Mouse (Mus musculus) CH12.LX (cell line): ENCODE results near the gene Grem2. TPM values are rescaled to one million over a fixed set of nuclear protein-coding genes. Genes with fewer than 3 reads are reported as not detected.

ENCODE experiments used
- DNase-seq: peaks from one replicate; pipeline ENCODE4 v3.0.0-alpha.2; 2013; ENCODE audit errors: extremely low read depth
- H3K27ac ChIP-seq: 2 replicates; pipeline ENCODE4 v1.5.1; 2012; ENCODE audit warnings: low read depth, mild to moderate bottlenecking, control low read depth, moderate library complexity; ENCODE audit not compliant: insufficient read depth
- H3K27me3 ChIP-seq: replicated peaks from 2 replicates; pipeline ENCODE3; 2012; ENCODE audit warnings: inconsistent platforms
- H3K36me3 ChIP-seq, 2 experiments: replicated peaks in 1 of 2; 2 replicates each; pipeline versions ENCODE3 to v1.6.1; 2012; ENCODE audit warnings: inconsistent platforms in 1 of 2, low read length in 1 of 2, mild to moderate bottlenecking in 1 of 2, mixed read lengths in 1 of 2, moderate library complexity in 1 of 2; ENCODE audit not compliant: control insufficient read depth in 1 of 2, insufficient read depth in 1 of 2
- H3K4me1 ChIP-seq, 2 experiments: 2 replicates each; pipeline ENCODE4 v1.6.1; 2012; ENCODE audit warnings: inconsistent platforms in 1 of 2, moderate library complexity in 1 of 2; ENCODE audit not compliant: insufficient read depth in 2 of 2, control insufficient read depth in 1 of 2
- H3K4me2 ChIP-seq: 2 replicates; pipeline ENCODE4 v1.6.1; 2012; ENCODE audit warnings: low read depth, mild to moderate bottlenecking, control low read depth; ENCODE audit not compliant: poor library complexity, insufficient read depth, severe bottlenecking
- H3K4me3 ChIP-seq, 3 experiments: fragments of 150-350 bp in 1 of 3; sonication (generic) in 1 of 3; replicated peaks in 1 of 3; 2 replicates each; pipeline versions ENCODE3 to v1.5.1; 2011 to 2012; ENCODE audit warnings: low read depth in 2 of 3, low read length in 2 of 3, mild to moderate bottlenecking in 2 of 3, moderate library complexity in 2 of 3, control low read depth in 1 of 3, improper control_type of control experiment in 1 of 3, inconsistent platforms in 1 of 3, mixed read lengths in 1 of 3; ENCODE audit not compliant: poor library complexity in 1 of 3
- H3K79me2 ChIP-seq: replicated peaks from 2 replicates; pipeline ENCODE4 v1.6.1; 2012; ENCODE audit warnings: mild to moderate bottlenecking, moderate library complexity; ENCODE audit not compliant: control insufficient read depth, poor library complexity, insufficient read depth, severe bottlenecking; ENCODE audit errors: extremely low read depth
- H3K9ac ChIP-seq: 2 replicates; pipeline ENCODE4 v1.6.1; 2012; ENCODE audit warnings: low read depth, mild to moderate bottlenecking, control low read depth, moderate library complexity; ENCODE audit not compliant: insufficient read depth
- H3K9me3 ChIP-seq: replicated peaks from 2 replicates; pipeline ENCODE3; 2012; ENCODE audit warnings: low read length, inconsistent platforms, mixed read lengths
- BHLHE40 ChIP-seq: IDR thresholded peaks from 2 replicates; pipeline ENCODE4 v1.6.1; 2011; ENCODE audit warnings: mild to moderate bottlenecking, low read depth, low read length, improper control_type of control experiment
- CTCF ChIP-seq, 2 experiments: IDR thresholded peaks in 1 of 2; conservative IDR thresholded peaks in 1 of 2; 2 replicates each; pipeline ENCODE4 v1.5.1; 2011 to 2012; ENCODE audit warnings: low read depth in 2 of 2, low read length in 2 of 2, improper control_type of control experiment in 1 of 2, inconsistent platforms in 1 of 2, mild to moderate bottlenecking in 1 of 2, moderate library complexity in 1 of 2
- E2F4 ChIP-seq: IDR thresholded peaks from 2 replicates; pipeline ENCODE4 v1.6.1; 2011; ENCODE audit warnings: low read depth, low read length, improper control_type of control experiment; ENCODE audit not compliant: insufficient replicate concordance
- GABPA ChIP-seq: IDR thresholded peaks from 2 replicates; pipeline ENCODE4 v1.6.1; 2012; ENCODE audit warnings: low read depth, low read length, improper control_type of control experiment, inconsistent platforms; ENCODE audit not compliant: insufficient replicate concordance
- IRF4 ChIP-seq: IDR thresholded peaks from 2 replicates; pipeline ENCODE4 v1.6.1; 2014; ENCODE audit warnings: low read depth, mild to moderate bottlenecking, inconsistent platforms, low read length, improper control_type of control experiment
- JUND ChIP-seq: conservative IDR thresholded peaks from 2 replicates; pipeline ENCODE4 v1.6.1; 2011; ENCODE audit warnings: low read depth, low read length, improper control_type of control experiment
- KAT2A ChIP-seq: IDR thresholded peaks from 2 replicates; pipeline ENCODE4 v1.6.1; 2012; ENCODE audit warnings: low read length, improper control_type of control experiment, inconsistent platforms; ENCODE audit not compliant: insufficient replicate concordance
- MAFK ChIP-seq: IDR thresholded peaks from 2 replicates; pipeline ENCODE4 v1.6.1; 2011; ENCODE audit warnings: low read length, improper control_type of control experiment; ENCODE audit not compliant: insufficient replicate concordance
- POLR2AphosphoS2 ChIP-seq: IDR thresholded peaks from 2 replicates; pipeline ENCODE4 v1.6.1; 2011; ENCODE audit warnings: low read depth, low read length, improper control_type of control experiment
- USF1 ChIP-seq: IDR thresholded peaks from 2 replicates; pipeline ENCODE4 v1.6.1; 2014; ENCODE audit warnings: low read depth, mild to moderate bottlenecking, inconsistent platforms, low read length, improper control_type of control experiment
- USF2 ChIP-seq: conservative IDR thresholded peaks from 2 replicates; pipeline ENCODE4 v1.6.1; 2011; ENCODE audit warnings: low read depth, low read length, improper control_type of control experiment
- ZC3H11A ChIP-seq: IDR thresholded peaks from 2 replicates; pipeline ENCODE4 v1.6.1; 2012; ENCODE audit warnings: low read depth, mild to moderate bottlenecking, inconsistent platforms, low read length, improper control_type of control experiment
- ZNF384 ChIP-seq: IDR thresholded peaks from 2 replicates; pipeline ENCODE4 v1.6.1; 2012; ENCODE audit warnings: low read depth, low read length, improper control_type of control experiment, inconsistent platforms
- dilution Hi-C: fragments of 300-500 bp; cut with MboI; formaldehyde crosslinking; loops from 2 replicates; pipeline ENCODE4 v1.14.3; 2020; ENCODE audit warnings: low sequenced_read_pairs; ENCODE audit not compliant: extremely low pct_unique_long_range_greater_than_20kb, extremely low pct_ligation_motif_present
- in situ Hi-C: fragments of 300-500 bp; cut with MboI; formaldehyde crosslinking; loops from 3 replicates; pipeline ENCODE4 v1.14.3; 2019; ENCODE audit warnings: low sequenced_read_pairs, low pct_ligation_motif_present, low pct_unique_long_range_greater_than_20kb, mixed read lengths
- polyA plus RNA-seq: library from polyadenylated mRNA; unstranded; fragments of >175 nt; gene quantifications from 2 replicates; pipeline ENCODE4 v1.2.1, GENCODE M21; 2012; ENCODE audit warnings: low read depth; ENCODE audit not compliant: insufficient read length
- total RNA-seq, 2 experiments: library from RNA; depleted of rRNA; stranded (reverse); fragments of 300-350 nt in 1 of 2; fragments of >200 nt in 1 of 2; gene quantifications; 2 replicates each; pipeline ENCODE4 v1.2.3; 2012 to 2014

Grem2 gene
- total RNA-seq (2012; rRNA removed) = not detected in 2 replicates
- not detected in 2 replicates for total RNA-seq (2014; rRNA removed)
- polyA plus RNA-seq = not detected in 2 replicates

GRCm38 (mm10) chr1:174921298-174921955, at the start of gene Grem2:
Gene Grem2, minus strand, starts transcription at chr1:174921819.
- Histone ChIP-seq H3K79me2 (no peaks in the 10 kb centered on the region), H3K4me1 (no peaks in the 10 kb centered on the region), H3K9ac (no peak within 1 kb of the TSS)

DNA sequence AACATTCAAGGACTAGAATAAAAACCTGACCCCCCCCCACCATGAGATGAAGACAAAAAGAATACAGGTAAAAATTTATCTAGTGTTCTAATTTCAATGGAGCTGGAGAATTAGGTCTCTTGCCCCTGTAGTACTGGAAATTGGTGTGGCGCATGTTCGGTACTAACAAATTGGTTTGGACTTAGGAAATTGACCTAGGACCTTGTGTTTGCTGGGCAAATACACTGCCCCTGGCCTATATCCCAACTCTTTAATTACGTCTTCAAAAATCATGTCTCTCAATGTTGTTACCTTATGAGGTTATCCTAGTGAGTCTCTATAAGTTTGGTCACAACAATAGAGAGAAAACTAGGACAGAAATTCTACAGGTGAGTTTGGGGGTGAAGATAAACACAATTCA, 38.2 kb upstream of the Grem2 start:
- no peak overlapping the region for H3K9ac ChIP-seq
- H3K4me2 ChIP-seq = no peak overlapping the region
- no peaks in the 10 kb centered on the region for H3K79me2 ChIP-seq
- no peaks in the 10 kb centered on the region for H3K9me3 ChIP-seq
- no peaks in the 10 kb centered on the region for H3K4me1 ChIP-seq
- no peaks in the 10 kb centered on the region for H3K27me3 ChIP-seq
- TF ChIP-seq IRF4 (no peak), CTCF (conservative IDR thresholded peaks at IDR 0.05 in 1 of 2, IDR thresholded peaks at IDR 0.05 in 1 of 2; ENCODE audit: low read depth in 2 of 2, low read length in 2 of 2) (no peak), BHLHE40 (no peak), POLR2AphosphoS2 (no peak), GABPA (no peak), USF2 (no peak), ZNF384 (no peak), E2F4 (no peak)
- in situ Hi-C loops = no loop called here
- DNase-seq = no peak
- no peak overlapping the region for H3K27ac ChIP-seq
- no peak overlapping the region for H3K4me3 ChIP-seq
- H3K36me3 ChIP-seq = no peaks in the 10 kb centered on the region
- dilution Hi-C loops = no loop called here

More at GRCm38 (mm10) chr1:174921298-174921955, at the start of gene Grem2:
- TF ChIP-seq KAT2A (no peak), IRF4 (no peak), JUND (no peak), USF2 (no peak), USF1 (no peak), ZC3H11A (no peak), MAFK (no peak), ZNF384 (no peak), CTCF (conservative IDR thresholded peaks at IDR 0.05 in 1 of 2, IDR thresholded peaks at IDR 0.05 in 1 of 2; ENCODE audit: low read depth in 2 of 2, low read length in 2 of 2) (no peak)
- H3K9me3 ChIP-seq = no peaks in the 10 kb centered on the region
- no peak within 1 kb of the TSS for H3K27ac ChIP-seq
- H3K4me2 ChIP-seq = no peak within 1 kb of the TSS
- no peaks in the 10 kb centered on the region for H3K36me3 ChIP-seq
- H3K27me3 ChIP-seq = no peaks in the 10 kb centered on the region
- no peak within 1 kb of the TSS for H3K4me3 ChIP-seq
- in situ Hi-C loops = no loop called here
- dilution Hi-C loops = no loop called here
- DNase-seq = no peak
